Mouse (Mus musculus) thymus, postnatal 4 days (tissue): Measurements from ENCODE around the gene Rhox4c.
"Not testable (repeated sequence)": the region's sequence is repeated elsewhere in the genome, so short reads cannot be mapped to it uniquely, and the experiment has no call there.

Source experiments
- DNase-seq: peaks from one replicate; pipeline ENCODE4 v3.0.0; 2021

The Rhox4c gene

GRCm38 (mm10) chrX:37480037-37480436, at the start of gene Rhox4c:
Gene Rhox4c (plus strand): TSS chrX:37480337.
- DNase-seq = not testable (repeated sequence)

- not testable (repeated sequence) for DNase-seq
These were observed 47.9 kb upstream of the Rhox4c start, which contains the start of gene Rhox4b for GRCm38 (mm10) chrX:37432194-37432593. Gene Rhox4b (plus strand): TSS chrX:37432494.

- not testable (repeated sequence) for DNase-seq
These were observed 26.8 kb upstream of the Rhox4c start, which contains the start of gene Rhox2c for GRCm38 (mm10) chrX:37453380-37453779. Gene Rhox2c (plus strand): TSS chrX:37453680.

- not testable (repeated sequence) for DNase-seq
These were observed 21.9 kb upstream of the Rhox4c start, which contains the start of gene Rhox3c for GRCm38 (mm10) chrX:37458285-37458684. Gene Rhox3c (plus strand): TSS chrX:37458585.

GRCm38 (mm10) chrX:37514059-37514458, 33.9 kb downstream of the Rhox4c start, which contains the start of gene Rhox4d:
Gene Rhox4d (plus strand): TSS chrX:37514359.
- DNase-seq = not testable (repeated sequence)

GRCm38 (mm10) chrX:37530152-37530551, 50.0 kb downstream of the Rhox4c start, which contains the start of gene Rhox2e:
Gene Rhox2e (plus strand): TSS chrX:37530452.
- DNase-seq = not testable (repeated sequence)
